20 mouse cellular contexts compared by ENCODE assay signal in genomic region chr6:146698376-146698775, GRCm38 (mm10).
"Had no signal": no experiment of that assay in that cellular context is flagged by ENCODE, and none has a peak within 500 bp of the region (broad histone marks: within the 10 kb centered on the region; RNA-seq: fewer than 3 reads in every experiment).

No protein-coding gene starts in this region.

- H3K4me1 ChIP-seq: liver, embryonic 13.5 days; liver, embryonic 15.5 days; midbrain, embryonic 10.5 days; midbrain, embryonic 12.5 days; neural tube, embryonic 13.5 days; neural tube, embryonic 15.5 days had no signal

- H3K9ac ChIP-seq: liver, embryonic 13.5 days; liver, embryonic 15.5 days; liver, postnatal 0 days; lung, embryonic 15.5 days; midbrain, embryonic 12.5 days; neural tube, embryonic 13.5 days; neural tube, embryonic 15.5 days; stomach, embryonic 15.5 days had no signal

- DNase-seq: liver, embryonic 13.5 days; liver, postnatal 0 days; lung, adult 2 months; lung, postnatal 4 days; midbrain, embryonic 14.5 days; right cerebral cortex, postnatal 14 days; thymus, adult 2 months; thymus, postnatal 25 days; thymus, postnatal 4 days had no signal

- H3K27ac ChIP-seq: liver, embryonic 13.5 days; liver, embryonic 15.5 days; lung, embryonic 15.5 days; midbrain, embryonic 10.5 days; midbrain, embryonic 12.5 days; neural tube, embryonic 13.5 days; neural tube, embryonic 15.5 days; stomach, embryonic 15.5 days; stomach, postnatal 0 days had no signal

- H3K9me3 ChIP-seq: liver, embryonic 15.5 days; lung, embryonic 15.5 days; midbrain, embryonic 10.5 days; midbrain, embryonic 12.5 days; neural tube, embryonic 13.5 days; neural tube, embryonic 15.5 days; stomach, embryonic 15.5 days had no signal

- H3K4me3 ChIP-seq: liver, embryonic 13.5 days; liver, embryonic 15.5 days; lung, embryonic 15.5 days; midbrain, embryonic 10.5 days; midbrain, embryonic 12.5 days; myocyte; neural tube, embryonic 13.5 days; neural tube, embryonic 15.5 days; stomach, embryonic 15.5 days had no signal

- H3K4me2 ChIP-seq: liver, embryonic 13.5 days; liver, embryonic 15.5 days; lung, embryonic 15.5 days; midbrain, embryonic 12.5 days; neural tube, embryonic 13.5 days; neural tube, embryonic 15.5 days; stomach, embryonic 15.5 days had no signal

- H3K27me3 ChIP-seq: liver, embryonic 13.5 days; liver, embryonic 15.5 days; lung, embryonic 15.5 days; midbrain, embryonic 12.5 days; neural tube, embryonic 13.5 days; neural tube, embryonic 15.5 days; stomach, embryonic 15.5 days had no signal

- H3K36me3 ChIP-seq: liver, embryonic 13.5 days; liver, embryonic 15.5 days; lung, embryonic 15.5 days; midbrain, embryonic 10.5 days; midbrain, embryonic 12.5 days; neural tube, embryonic 13.5 days; neural tube, embryonic 15.5 days; stomach, embryonic 15.5 days had no signal

- ATAC-seq: liver, postnatal 0 days; lung, postnatal 0 days; midbrain, embryonic 16.5 days had no signal
